9 mouse cellular contexts compared by ENCODE assay signal in genomic region chr3:41108306-41108785, GRCm38 (mm10). TPM values are rescaled to one million over a fixed set of nuclear protein-coding genes. Genes with fewer than 3 reads are reported as not detected.
DNase-seq lines count a peak whose midpoint lies in the region; ATAC-seq lines count a peak whose summit lies in the region.
"Had no signal": no experiment of that assay in that cellular context is flagged by ENCODE, and none has a peak within 500 bp of the region (broad histone marks: within the 10 kb centered on the region; RNA-seq: fewer than 3 reads in every experiment).

No protein-coding gene starts in this region.

- no peaks in the 10 kb centered on the region for H3K27me3 ChIP-seq in heart, embryonic 10.5 days (ENCODE audit: insufficient read depth, poor library complexity, severe bottlenecking)
- H3K27me3 ChIP-seq in heart, embryonic 16.5 days (ENCODE audit: control insufficient read depth, insufficient read depth, low read length) = no peaks in the 10 kb centered on the region
- H3K27me3 ChIP-seq in lung, embryonic 16.5 days (ENCODE audit: control insufficient read depth, insufficient read depth, low read depth, low read length) = no peaks in the 10 kb centered on the region
- no peaks in the 10 kb centered on the region; the same call in 1 of the 2 replicates for H3K27me3 ChIP-seq in liver, embryonic 11.5 days (replicated peaks; ENCODE audit: control insufficient read depth, insufficient read depth, low read length)

- no peaks in the 10 kb centered on the region for H3K36me3 ChIP-seq in heart, embryonic 10.5 days
- H3K36me3 ChIP-seq in heart, embryonic 16.5 days (ENCODE audit: control insufficient read depth, insufficient read depth) = no peaks in the 10 kb centered on the region
- H3K36me3 ChIP-seq in lung, embryonic 16.5 days (ENCODE audit: control insufficient read depth, insufficient read depth, low read length) = no peaks in the 10 kb centered on the region
- H3K36me3 ChIP-seq in liver, embryonic 11.5 days (ENCODE audit: control insufficient read depth, insufficient read depth, low read length) = no peaks in the 10 kb centered on the region

- no peak overlapping the region for H3K9ac ChIP-seq in heart, embryonic 16.5 days (ENCODE audit: low read length)
- H3K9ac ChIP-seq in lung, embryonic 16.5 days (ENCODE audit: low read length) = no peak overlapping the region
- no peak overlapping the region for H3K9ac ChIP-seq in liver, embryonic 11.5 days (ENCODE audit: low read depth, low read length)

- no peak for DNase-seq in heart, embryonic 10.5 days (ENCODE audit: low spot score)
- DNase-seq in heart, postnatal 25 days (ENCODE audit: low spot score) = no peak
- DNase-seq in NIH3T3 (ENCODE audit: low read depth) = peak; percentile 32
- DNase-seq in liver, embryonic 11.5 days (ENCODE audit: low spot score) = no peak
- DNase-seq in urinary bladder, postnatal 10 days (ENCODE audit: low spot score) = no peak
- DNase-seq: gastrocnemius, adult 2 months had no signal

- H3K4me1 ChIP-seq in heart, embryonic 10.5 days = peaks cover 12% of the 10 kb centered on the region
- H3K4me1 ChIP-seq in heart, embryonic 16.5 days (ENCODE audit: control insufficient read depth, insufficient read depth, low read length) = peaks cover 4% of the 10 kb centered on the region
- H3K4me1 ChIP-seq in lung, embryonic 16.5 days (replicated peaks; ENCODE audit: control insufficient read depth, insufficient read depth, low read length) = no peaks in the 10 kb centered on the region
- no peaks in the 10 kb centered on the region; the same call in 1 of the 2 replicates for H3K4me1 ChIP-seq in liver, embryonic 11.5 days (replicated peaks; ENCODE audit: control insufficient read depth, insufficient read depth, low read length)

- no peak for ATAC-seq in heart, embryonic 16.5 days (replicated peaks; ENCODE audit: extremely low read depth, insufficient read depth, low FRiP score)
- ATAC-seq in lung, embryonic 16.5 days (ENCODE audit: low read depth) = peak; percentile 41; the same call in 1 of the 2 replicates
- no peak for ATAC-seq in liver, embryonic 11.5 days (replicated peaks; ENCODE audit: low FRiP score)
- ATAC-seq: midbrain, embryonic 16.5 days had no signal

- 0 out of 2 replicates have a peak overlapping the region, but pooled peaks have one; percentile 5 for H3K4me3 ChIP-seq in heart, embryonic 10.5 days
- no peak overlapping the region for H3K4me3 ChIP-seq in heart, embryonic 16.5 days (ENCODE audit: low read length)
- H3K4me3 ChIP-seq in lung, embryonic 16.5 days (ENCODE audit: low read length) = no peak overlapping the region
- no peak overlapping the region for H3K4me3 ChIP-seq in liver, embryonic 11.5 days (ENCODE audit: low read depth, low read length)
- H3K4me3 ChIP-seq: gastrocnemius, adult 2 months had no signal

- intact Hi-C loops in heart, postnatal 25 days (cut with DNase I) = no loop called here

- H3K27ac ChIP-seq in heart, embryonic 10.5 days = peak overlapping the region; percentile 59; the same call in 1 of the 2 replicates
- H3K27ac ChIP-seq in heart, embryonic 16.5 days (ENCODE audit: low read length) = no peak overlapping the region
- no peak overlapping the region for H3K27ac ChIP-seq in lung, embryonic 16.5 days (ENCODE audit: low read length)
- H3K27ac ChIP-seq in liver, embryonic 11.5 days (ENCODE audit: low read depth, low read length) = no peak overlapping the region; the same call in 1 of the 2 replicates
- H3K27ac ChIP-seq: gastrocnemius, adult 2 months had no signal

- no peaks in the 10 kb centered on the region for H3K9me3 ChIP-seq in heart, embryonic 10.5 days
- no peaks in the 10 kb centered on the region for H3K9me3 ChIP-seq in heart, embryonic 16.5 days (replicated peaks; ENCODE audit: control insufficient read depth, low read length)
- H3K9me3 ChIP-seq in lung, embryonic 16.5 days (ENCODE audit: control insufficient read depth, low read length) = no peaks in the 10 kb centered on the region
- H3K9me3 ChIP-seq in liver, embryonic 11.5 days (ENCODE audit: control insufficient read depth, low read length) = no peaks in the 10 kb centered on the region

- 0 out of 2 replicates have a peak overlapping the region, but pooled peaks have one; percentile 2 for H3K4me2 ChIP-seq in heart, embryonic 16.5 days (ENCODE audit: low read depth, low read length)
- peak overlapping the region; percentile 26; the same call in 1 of the 2 replicates for H3K4me2 ChIP-seq in lung, embryonic 16.5 days (ENCODE audit: low read depth, low read length)
- H3K4me2 ChIP-seq in liver, embryonic 11.5 days = no peak overlapping the region

- 25% methylated on average over 6 of the region's 6 CpGs for WGBS in heart, embryonic 10.5 days
- WGBS in heart, embryonic 16.5 days = 16% methylated on average over 6 of the region's 6 CpGs
- 3% methylated on average over 6 of the region's 6 CpGs for WGBS in lung, embryonic 16.5 days
- WGBS in liver, embryonic 11.5 days = 43% methylated on average over 6 of the region's 6 CpGs

RNA-seq across cellular contexts. Expression of gene Pgrmc2, which starts 25.5 kb away (rescaled TPM):
- polyA plus RNA-seq in heart, embryonic 10.5 days (2016; fragmentation: Nextera tagmentation; extraction: Ambion mirVana) = 40.1 and 44.4 TPM in 2 replicates
- total RNA-seq in heart, postnatal 25 days (2021) = 10 to 100 TPM; 27.5 to 30.1 TPM
- polyA plus RNA-seq in heart, embryonic 16.5 days (2015; fragmentation: Nextera tagmentation; extraction: Ambion mirVana) = 45.7 and 47.8 TPM in 2 replicates
- 24.0 and 24.8 TPM in 2 replicates for polyA plus RNA-seq in lung, embryonic 16.5 days (2015; fragmentation: Nextera tagmentation; extraction: Ambion mirVana)
- 28.3 and 29.4 TPM in 2 replicates for polyA plus RNA-seq in liver, embryonic 11.5 days (2014; fragmentation: Nextera tagmentation; extraction: Ambion mirVana)
